Mouse (Mus musculus) small intestine, adult 2 months (tissue): ENCODE results near the gene Dda1. TPM values are rescaled to one million over a fixed set of nuclear protein-coding genes. Genes with fewer than 3 reads are reported as not detected.

Experiments
- H3K27ac ChIP-seq: fragments of 200-500 bp; 2 replicates; pipeline ENCODE4 v1.5.1; 2012; ENCODE audit warnings: low read depth, low read length, control low read depth, inconsistent platforms; ENCODE audit not compliant: insufficient read depth
- H3K27me3 ChIP-seq: fragments of 200-500 bp; 2 replicates; pipeline ENCODE4 v1.6.1; 2012; ENCODE audit warnings: mild to moderate bottlenecking, moderate library complexity, low read length, inconsistent platforms; ENCODE audit not compliant: control insufficient read depth, insufficient read depth
- H3K36me3 ChIP-seq: fragments of 200-500 bp; 2 replicates; pipeline ENCODE4 v1.6.1; 2012; ENCODE audit warnings: mild to moderate bottlenecking, low read length, control low read depth, inconsistent platforms; ENCODE audit not compliant: control insufficient read depth, insufficient read depth
- H3K4me1 ChIP-seq: fragments of 200-500 bp; 2 replicates; pipeline ENCODE4 v1.6.1; 2012; ENCODE audit warnings: low read length, inconsistent platforms, mixed read lengths; ENCODE audit not compliant: control insufficient read depth, insufficient read depth, insufficient read length
- H3K4me3 ChIP-seq: fragments of 200-500 bp; 2 replicates; pipeline ENCODE4 v1.5.1; 2012; ENCODE audit warnings: low read depth, mild to moderate bottlenecking, control low read depth, inconsistent platforms, low read length, moderate library complexity
- CTCF ChIP-seq: fragments of 200-500 bp; IDR thresholded peaks from 2 replicates; pipeline ENCODE4 v1.5.1; 2012; ENCODE audit warnings: low read depth, mild to moderate bottlenecking, control low read depth, inconsistent platforms, low read length, moderate library complexity, mixed read lengths; ENCODE audit not compliant: insufficient replicate concordance, insufficient read length; ENCODE audit errors: extremely low read depth
- POLR2A ChIP-seq: fragments of 200-500 bp; IDR thresholded peaks from 2 replicates; pipeline ENCODE4 v1.6.1; 2012; ENCODE audit warnings: low read depth, mild to moderate bottlenecking, control low read depth, inconsistent platforms, low read length, moderate library complexity
- WGBS: fragments of 180-500 bp; shearing (Covaris S2); methylation state at CpG from one replicate; pipeline ENCODE4 v1.1.7; 2018; 5-methylcytosine and 5-hydroxymethylcytosine counted together
- polyA plus RNA-seq: library from polyadenylated mRNA; depleted of rRNA; stranded (reverse); fragments of >200 nt; gene quantifications from 2 replicates; pipeline ENCODE4 v1.2.3, GENCODE M21; 2012

Gene Dda1
- polyA plus RNA-seq, 1 experiment = 85.3 TPM

GRCm38 (mm10) chr8:71474785-71475701 is 6.0 kb downstream of the Dda1 start:
- Histone ChIP-seq H3K36me3 (peaks cover 18% of the 10 kb centered on the region), H3K27me3 (no peaks in the 10 kb centered on the region), H3K4me3 (no peak overlapping the region), H3K27ac (no peak overlapping the region), H3K4me1 (peaks cover 8% of the 10 kb centered on the region)
- TF ChIP-seq POLR2A = no peak
- TF ChIP-seq CTCF = no peak
- WGBS = 91% methylated on average over 25 of the region's 25 CpGs

DNA sequence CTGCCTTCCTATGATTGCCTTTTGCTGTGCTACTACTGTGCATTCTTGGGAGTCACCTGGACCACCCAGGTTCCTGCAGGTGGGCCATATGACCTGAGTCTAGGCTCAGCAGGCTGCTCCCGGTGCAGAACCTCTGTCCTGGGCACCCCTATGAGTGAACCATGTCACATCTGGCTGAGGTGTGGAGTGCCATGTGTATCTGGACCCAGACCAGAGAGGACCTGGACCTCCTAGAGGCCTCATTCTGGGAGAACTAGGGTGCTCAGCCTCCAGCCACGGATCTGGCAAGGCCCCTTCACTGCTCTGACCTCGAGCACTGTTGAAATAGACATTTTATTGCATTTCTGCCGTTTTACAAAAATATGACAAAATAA is 6.7 kb downstream of the Dda1 start:
- H3K27me3 ChIP-seq = no peaks in the 10 kb centered on the region
- peaks cover 5% of the 10 kb centered on the region for H3K4me1 ChIP-seq
- 22% methylated on average over 4 of the region's 4 CpGs for WGBS
- H3K36me3 ChIP-seq = peaks cover 18% of the 10 kb centered on the region
- H3K27ac ChIP-seq = no peak overlapping the region
- TF ChIP-seq CTCF (no peak), POLR2A (no peak)
- peak overlapping the region; percentile 87 for H3K4me3 ChIP-seq

- TF ChIP-seq POLR2A (no peak), CTCF (0 out of 2 replicates have a peak, but pooled peaks have one; percentile 7)
- peaks cover 5% of the 10 kb centered on the region for H3K4me1 ChIP-seq
- no peaks in the 10 kb centered on the region for H3K27me3 ChIP-seq
- H3K36me3 ChIP-seq = peaks cover 17% of the 10 kb centered on the region
- whole genome bisulfite sequencing = under 1% methylated on average over 113 of the region's 121 CpGs
- peak overlapping the region; percentile 62 for H3K27ac ChIP-seq
- H3K4me3 ChIP-seq = peak overlapping the region; percentile 87
These were observed 7.3 kb downstream of the Dda1 start for GRCm38 (mm10) chr8:71476099-71476940.

- no peak overlapping the region for H3K27ac ChIP-seq
- H3K4me3 ChIP-seq = no peak overlapping the region
- no peaks in the 10 kb centered on the region for H3K27me3 ChIP-seq
- H3K36me3 ChIP-seq = peaks cover 11% of the 10 kb centered on the region
- peaks cover 5% of the 10 kb centered on the region for H3K4me1 ChIP-seq
- 64% methylated on average over 14 of the region's 14 CpGs for WGBS
- TF ChIP-seq POLR2A = no peak
- TF ChIP-seq CTCF = peak; percentile 55; the same call in 1 of the 2 replicates
These were observed 8.3 kb downstream of the Dda1 start for GRCm38 (mm10) chr8:71477196-71477845.

- Histone ChIP-seq H3K27me3 (no peaks in the 10 kb centered on the region), H3K36me3 (peaks cover 4% of the 10 kb centered on the region), H3K4me1 (peaks cover 5% of the 10 kb centered on the region), H3K27ac (no peak overlapping the region), H3K4me3 (no peak overlapping the region)
- 90% methylated on average over 11 of the region's 11 CpGs for WGBS
- TF ChIP-seq POLR2A (no peak), CTCF (no peak)
These were observed 9.9 kb downstream of the Dda1 start for GRCm38 (mm10) chr8:71478943-71479342.

DNA sequence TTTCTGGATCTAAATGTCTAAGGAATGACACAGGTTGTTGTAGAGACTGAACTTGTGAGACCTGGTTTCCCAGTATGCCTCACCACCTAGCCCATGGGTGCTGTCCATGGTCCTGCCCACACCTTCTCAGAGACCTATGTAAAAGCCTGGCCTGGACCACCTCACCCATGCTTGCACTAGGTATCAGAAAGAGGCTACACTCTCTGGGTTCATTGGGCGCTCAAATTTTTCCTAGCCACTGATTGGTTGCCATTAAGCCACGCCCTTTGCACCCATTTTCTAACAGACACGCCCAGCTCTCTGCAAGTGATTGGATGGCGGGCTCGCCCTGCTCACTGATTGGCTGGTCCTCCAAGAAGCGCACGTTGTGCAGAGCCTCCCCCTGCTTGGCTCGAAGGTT is 14.9 kb downstream of the Dda1 start:
- H3K27ac ChIP-seq = no peak overlapping the region
- TF ChIP-seq CTCF (no peak), POLR2A (no peak)
- 71% methylated on average over 8 of the region's 8 CpGs for WGBS
- no peaks in the 10 kb centered on the region for H3K27me3 ChIP-seq
- H3K4me3 ChIP-seq = no peak overlapping the region
- H3K36me3 ChIP-seq = no peaks in the 10 kb centered on the region
- peaks cover 4% of the 10 kb centered on the region for H3K4me1 ChIP-seq

DNA sequence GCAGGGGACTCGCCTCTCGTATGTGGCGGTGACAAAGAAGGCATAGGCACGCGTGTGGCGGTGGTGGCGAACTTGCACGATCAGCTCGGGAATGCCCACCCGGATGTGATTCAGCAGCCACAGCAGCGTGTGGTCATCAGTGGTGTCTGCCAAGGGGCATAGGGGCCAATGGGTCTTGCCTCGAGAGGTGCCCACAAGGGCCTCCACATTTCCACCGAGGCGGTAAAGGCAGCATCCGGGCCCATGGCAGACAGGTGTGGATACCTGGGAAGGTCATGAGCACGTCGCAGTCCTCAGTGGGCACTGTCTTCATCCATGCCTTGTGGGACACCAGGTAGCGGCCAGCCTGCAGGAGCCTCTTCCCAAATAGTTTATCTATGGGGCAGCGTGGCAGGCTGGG is 15.7 kb downstream of the Dda1 start:
- H3K27ac ChIP-seq = no peak overlapping the region
- no peak for TF ChIP-seq CTCF
- no peak for TF ChIP-seq POLR2A
- 95% methylated on average over 19 of the region's 19 CpGs for whole genome bisulfite sequencing
- no peak overlapping the region for H3K4me3 ChIP-seq
- no peaks in the 10 kb centered on the region for H3K36me3 ChIP-seq
- H3K4me1 ChIP-seq = peaks cover 9% of the 10 kb centered on the region
- no peaks in the 10 kb centered on the region for H3K27me3 ChIP-seq
